Mouse (Mus musculus) ovary, postnatal 14 days (tissue): ENCODE data around the gene Pafah1b3.
"Not testable (repeated sequence)": the region's sequence is repeated elsewhere in the genome, so short reads cannot be mapped to it uniquely, and the experiment has no call there.

ENCODE experiments used
- DNase-seq: peaks from one replicate; pipeline ENCODE4 v3.0.0; 2022; ENCODE audit warnings: low spot score

Gene Pafah1b3

DNA sequence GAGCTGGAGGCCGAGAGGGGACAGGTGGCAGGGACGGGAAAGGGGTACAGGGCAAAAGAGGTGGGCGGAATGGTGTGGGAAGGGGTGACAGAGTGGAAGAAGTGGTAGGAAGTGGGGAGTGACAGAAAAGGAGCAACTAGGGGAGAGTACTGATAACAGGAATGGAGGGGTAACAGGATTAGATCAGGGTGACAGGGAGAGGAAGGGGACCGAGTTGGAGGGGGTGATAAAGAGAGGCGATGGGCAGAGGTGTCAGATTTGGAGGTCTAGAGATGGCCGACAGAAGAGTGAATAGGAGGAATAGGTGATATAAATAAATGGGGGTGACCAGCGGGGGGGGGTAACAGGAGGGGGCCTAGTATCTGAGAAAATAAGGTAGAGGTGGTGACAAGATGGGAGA lies 29.2 kb downstream of the Pafah1b3 start:
- DNase-seq = no peak

- DNase-seq = peak; percentile 95
Observed at GRCm38 (mm10) chr7:25267751-25268463, 29.9 kb downstream of the Pafah1b3 start.

DNA sequence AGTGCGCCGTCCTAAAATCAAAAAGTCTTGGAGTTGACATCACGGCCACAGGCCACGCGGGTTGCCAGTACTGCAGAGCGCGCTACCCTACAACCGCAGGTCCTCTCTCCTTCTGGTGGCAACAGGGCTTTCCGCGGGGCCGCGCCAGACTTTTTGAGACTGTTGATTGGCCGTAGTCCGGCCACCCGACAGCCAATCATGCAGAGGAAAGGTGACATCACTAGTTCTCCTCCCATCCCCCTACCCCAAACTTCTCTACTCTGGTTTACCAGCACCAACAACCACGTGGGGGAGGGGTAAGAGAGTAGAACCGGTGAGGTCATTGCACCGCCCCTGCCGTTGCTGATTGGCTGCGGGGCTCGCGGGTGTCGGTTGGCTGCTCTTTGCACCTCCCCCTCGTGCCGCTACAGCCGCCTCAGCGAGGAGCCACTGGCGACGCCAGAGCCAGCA lies 30.5 kb downstream of the Pafah1b3 start, which contains the start of gene Cic:
TSS of gene Cic (plus strand) at position 404 of the 450 bp plus-strand sequence.
- DNase-seq = peak; percentile 95

- DNase-seq = no peak
Observed at GRCm38 (mm10) chr7:25266180-25266962, 31.4 kb downstream of the Pafah1b3 start.

DNA sequence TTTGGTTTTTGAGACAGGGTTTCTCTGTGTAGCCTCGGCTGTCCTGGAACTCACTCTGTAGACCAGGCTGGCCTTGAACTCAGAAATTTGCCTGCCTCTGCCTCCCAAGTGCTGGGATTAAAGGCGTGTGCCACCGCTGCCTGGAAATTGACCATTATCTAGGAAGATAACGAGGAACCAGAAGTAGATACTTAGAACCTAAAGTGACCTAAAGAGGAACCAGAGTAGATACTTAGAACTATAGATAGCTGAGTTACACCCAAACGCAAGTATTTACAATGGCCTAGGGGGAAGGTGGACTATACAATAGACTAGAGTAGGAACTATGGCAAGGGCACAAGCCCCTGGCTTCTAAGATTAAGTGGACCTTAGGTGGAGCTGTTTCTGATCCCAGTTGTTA lies 32.0 kb downstream of the Pafah1b3 start:
- not testable (repeated sequence) for DNase-seq

DNA sequence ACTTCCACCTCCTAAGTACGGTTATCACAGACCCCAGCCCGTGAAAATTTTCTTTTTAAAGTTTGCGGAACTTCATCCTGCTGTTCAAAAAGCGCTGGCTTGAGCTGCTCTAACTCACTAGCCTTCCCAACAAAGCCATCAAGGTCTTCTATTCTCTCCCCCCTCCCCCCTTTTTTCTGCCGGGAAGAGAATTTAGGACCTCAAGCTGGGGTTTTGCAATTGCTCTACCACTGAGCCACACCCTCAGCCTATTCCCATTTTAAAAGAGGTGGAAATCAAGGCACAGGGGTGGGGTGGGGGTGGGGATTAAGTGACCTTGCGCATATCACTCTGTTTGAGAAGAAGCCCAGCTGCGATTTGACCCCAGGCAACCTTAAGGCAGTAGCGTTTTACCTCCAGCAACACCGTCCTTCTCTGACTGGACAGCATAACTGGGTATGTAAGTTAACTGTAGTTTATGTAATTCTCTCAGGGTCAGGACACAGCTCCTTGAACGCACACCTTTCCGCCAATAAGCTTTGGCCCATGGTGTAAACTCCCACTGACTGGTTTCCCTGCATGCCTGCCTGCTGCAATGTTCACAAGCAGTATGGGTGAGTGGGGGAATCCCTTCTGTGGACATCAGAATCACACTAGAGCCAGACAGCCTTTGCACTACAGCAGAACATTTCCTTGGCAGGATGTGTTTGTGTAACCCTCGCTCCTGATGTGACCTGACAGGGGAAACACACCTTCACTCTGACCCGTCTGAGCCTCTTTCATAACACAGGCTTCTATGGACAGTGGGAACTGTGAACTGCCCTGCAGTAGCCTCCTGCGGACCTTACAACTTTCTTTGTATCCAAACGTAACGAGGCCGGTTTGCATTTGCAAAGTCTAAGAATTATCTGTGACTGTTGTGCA lies 33.6 kb downstream of the Pafah1b3 start:
- DNase-seq = no peak

DNA sequence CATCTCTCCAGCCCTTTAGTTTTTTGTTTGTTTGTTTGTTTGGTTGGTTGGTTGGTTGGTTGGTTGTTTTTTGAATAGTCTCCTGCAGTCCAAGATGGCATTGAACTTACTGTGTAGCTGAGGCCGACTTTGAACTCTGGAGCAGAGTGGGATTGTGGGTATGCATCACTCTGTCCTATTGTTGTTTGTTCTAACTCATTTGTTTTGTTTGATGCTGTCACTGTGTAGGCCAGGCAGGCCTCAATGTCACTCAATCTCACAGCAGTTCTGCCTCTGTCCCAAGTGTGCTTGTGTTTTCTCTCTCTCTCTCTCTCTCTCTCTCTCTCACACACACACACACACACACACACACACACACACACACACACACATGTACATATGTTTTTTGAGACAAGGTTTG lies 35.9 kb downstream of the Pafah1b3 start:
- DNase-seq = no peak

DNA sequence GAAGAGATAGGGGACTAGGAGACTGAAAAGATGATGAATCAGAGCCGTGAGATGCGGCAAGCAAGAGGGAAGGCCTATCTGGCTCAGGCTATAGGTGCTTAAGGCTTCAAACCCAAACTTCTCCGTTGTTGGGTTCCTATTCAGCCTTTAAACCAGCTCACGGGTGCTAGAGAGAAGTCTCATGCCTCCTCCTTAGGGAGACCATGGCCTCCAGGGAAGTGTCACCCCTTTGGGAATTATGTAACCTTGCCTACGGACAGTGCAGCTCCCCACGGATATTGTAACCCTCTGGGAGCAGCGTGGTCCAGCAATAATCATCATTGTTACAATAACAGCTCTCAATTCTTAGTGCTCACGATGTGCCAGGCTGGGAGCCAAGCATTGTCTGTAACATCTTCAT lies 46.0 kb downstream of the Pafah1b3 start:
- DNase-seq = no peak

- peak; percentile 55 for DNase-seq
Observed at GRCm38 (mm10) chr7:25251071-25251791, 46.6 kb downstream of the Pafah1b3 start.

DNA sequence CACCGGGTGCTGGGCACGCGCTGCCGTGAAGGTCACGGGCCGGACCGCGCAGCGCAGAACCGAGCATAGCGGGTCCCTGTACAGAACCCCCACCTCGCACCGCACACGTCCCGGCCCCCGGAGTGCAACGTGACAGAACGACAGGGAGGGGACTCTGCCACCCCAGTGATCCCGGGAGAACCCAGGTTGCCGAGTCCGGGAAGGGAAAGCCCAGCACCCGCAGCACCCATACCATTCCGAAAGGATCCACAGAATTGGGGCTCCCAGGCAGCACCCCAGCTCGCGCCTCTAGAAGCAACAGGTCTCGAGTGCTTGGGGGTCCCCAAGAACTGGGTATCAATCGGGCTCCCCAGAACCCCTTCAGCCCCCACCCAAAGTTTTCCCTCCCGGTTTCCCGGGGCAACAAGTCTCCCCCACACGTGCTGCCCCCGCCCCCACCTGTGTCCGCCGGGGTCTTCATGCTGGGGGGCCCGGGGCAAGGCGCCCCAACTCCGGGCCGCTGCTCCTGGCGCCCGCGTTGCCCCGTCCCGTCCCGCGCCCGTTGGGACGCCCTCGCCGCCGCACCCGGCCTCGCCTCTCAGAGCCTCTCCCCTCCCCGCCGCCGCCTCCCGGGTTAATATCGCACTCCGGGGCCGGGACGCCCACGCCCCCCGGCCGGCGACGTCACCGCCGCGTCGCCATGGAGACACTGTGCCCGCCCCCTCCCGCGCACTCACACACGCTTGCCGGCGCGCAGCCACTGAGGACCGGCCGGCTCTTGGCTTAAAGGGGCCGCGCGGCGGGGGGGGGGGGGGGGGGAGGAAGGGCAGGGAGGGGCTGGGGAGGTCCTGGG lies 47.4 kb downstream of the Pafah1b3 start, which contains the start of gene Erf:
TSS of gene Erf (minus strand) at position 621 of the 832 bp plus-strand sequence.
- peak; percentile 95 for DNase-seq

DNA sequence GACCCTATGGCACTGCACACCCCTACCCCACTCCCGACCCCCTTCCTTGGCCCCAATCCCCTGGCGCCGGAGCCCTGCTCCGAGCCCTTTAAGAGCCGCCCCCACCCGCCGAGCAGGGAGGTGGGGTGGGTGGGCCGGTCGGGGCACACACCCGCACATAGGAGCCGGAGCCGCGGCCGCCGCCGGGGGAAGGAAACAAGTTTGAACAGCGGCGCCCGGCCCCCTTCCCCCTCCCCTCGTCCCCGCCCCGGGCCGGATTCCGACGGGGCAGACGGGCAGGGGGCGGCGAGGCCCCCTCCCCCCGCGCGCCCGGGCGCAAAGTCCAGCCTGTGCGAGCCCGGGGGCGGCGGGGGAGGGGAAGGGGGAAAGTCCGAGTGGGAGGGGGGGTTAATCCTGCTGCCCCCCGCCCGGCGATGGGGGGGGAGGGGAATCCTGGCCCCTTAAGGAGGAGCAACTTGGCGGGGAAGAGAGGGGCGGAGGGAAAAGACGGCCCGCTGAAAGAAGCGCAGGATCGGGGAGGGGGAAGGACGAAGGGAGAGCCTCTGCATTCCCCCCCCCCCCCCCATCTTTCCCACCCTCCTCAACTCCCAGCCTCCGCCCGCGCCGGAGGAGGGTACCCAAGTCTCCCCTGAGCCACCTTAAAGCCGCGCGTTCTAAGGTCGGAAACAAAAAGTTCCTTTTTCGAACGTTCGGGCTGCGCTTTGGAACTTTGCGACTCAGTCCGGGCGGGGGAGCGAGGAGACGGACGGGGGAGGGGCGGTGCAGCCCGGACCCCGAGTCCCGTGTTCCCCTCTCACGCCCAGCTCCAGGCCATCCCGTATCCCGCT lies 48.3 kb downstream of the Pafah1b3 start:
- DNase-seq = peak; percentile 55

GRCm38 (mm10) chr7:25248846-25249313 lies 48.9 kb downstream of the Pafah1b3 start:
- DNase-seq = no peak

- no peak for DNase-seq
Observed at GRCm38 (mm10) chr7:25248018-25248647, 49.7 kb downstream of the Pafah1b3 start.

DNA sequence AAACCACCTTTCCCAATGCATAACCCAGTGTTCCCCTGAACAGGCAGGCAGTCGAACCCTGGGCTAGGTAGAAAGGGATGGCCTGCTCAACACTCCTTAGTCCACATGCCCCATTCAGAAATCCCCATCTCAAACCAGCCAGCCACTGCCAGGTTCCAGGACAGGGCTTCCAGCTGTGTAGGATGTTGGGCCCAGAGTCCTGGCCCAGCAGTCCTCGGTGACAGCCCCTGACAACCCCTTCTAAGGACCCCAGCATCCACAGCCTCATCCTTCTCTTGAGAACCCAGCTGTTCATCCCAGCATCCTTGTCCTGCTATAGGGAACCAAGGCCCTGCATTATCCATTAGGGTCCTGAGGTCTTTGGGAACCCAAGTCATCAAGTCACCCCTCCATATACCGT lies 50.3 kb downstream of the Pafah1b3 start:
- no peak for DNase-seq

DNA sequence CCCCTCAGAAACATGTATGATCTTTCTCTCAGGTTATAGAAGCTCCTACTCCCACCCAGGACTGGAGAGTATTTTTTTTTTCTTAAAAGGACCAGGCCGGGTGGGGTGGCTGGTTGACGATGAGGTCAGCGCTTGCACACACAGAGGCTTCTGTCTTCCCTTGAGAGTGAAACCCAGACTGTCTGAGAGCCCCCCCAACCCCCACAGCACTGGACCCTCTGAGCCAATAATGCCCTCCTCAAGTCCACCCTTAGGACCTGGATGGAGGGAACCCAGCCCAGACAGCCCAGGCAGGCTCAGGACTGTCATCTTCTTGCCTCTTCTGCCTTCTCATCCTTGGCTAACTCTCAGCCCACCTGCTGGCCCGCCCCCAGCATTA lies 51.0 kb downstream of the Pafah1b3 start:
- DNase-seq = no peak

DNA sequence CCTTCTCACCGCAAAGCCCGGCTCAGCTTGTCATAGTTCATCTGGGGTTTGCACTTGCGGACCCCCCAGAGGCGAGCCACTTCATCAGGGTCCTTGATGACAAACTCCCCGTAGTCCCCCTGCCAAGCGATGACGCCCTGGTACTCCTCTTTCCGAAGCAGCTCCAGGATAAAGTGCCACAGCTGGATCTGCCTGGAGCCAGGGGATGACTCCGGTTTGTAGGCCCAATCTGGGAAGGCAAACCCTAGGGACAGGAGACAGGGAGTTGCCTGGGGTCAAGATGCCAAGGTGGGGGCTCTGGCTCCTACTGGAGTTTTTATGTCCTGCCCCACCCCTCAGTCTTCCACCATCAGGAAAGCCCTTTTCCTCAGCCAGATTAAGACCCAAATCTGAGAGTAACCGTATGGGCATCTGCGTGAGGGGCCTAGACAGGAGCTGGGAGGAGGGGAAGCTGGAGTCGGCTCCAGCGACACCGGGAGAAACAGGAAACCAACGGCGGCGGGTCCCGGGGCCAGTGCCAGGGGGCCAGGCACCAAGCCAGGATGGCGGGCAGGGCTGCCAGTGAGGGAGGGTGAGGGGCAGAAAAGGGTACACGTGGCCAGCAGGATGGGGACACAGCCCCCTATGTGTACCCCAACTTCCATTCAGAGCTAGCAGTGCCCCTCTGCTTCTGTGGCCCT lies 51.6 kb downstream of the Pafah1b3 start:
- DNase-seq = no peak
